Mouse (Mus musculus) erythroid progenitor cell, adult 5-6 weeks (primary cell): ENCODE measurements around the gene Ipcef1. TPM values are rescaled to one million over a fixed set of nuclear protein-coding genes. Genes with fewer than 3 reads are reported as not detected.
"Not testable (repeated sequence)": the region's sequence is repeated elsewhere in the genome, so short reads cannot be mapped to it uniquely, and the experiment has no call there.

Source experiments
- ATAC-seq: replicated peaks from 2 replicates; pipeline ENCODE4 v1.8.0; 2016; ENCODE audit warnings: moderate number of reproducible peaks, mild to moderate bottlenecking, moderate TSS enrichment, inconsistent platforms; ENCODE audit not compliant: poor library complexity, low FRiP score, severe bottlenecking
- total RNA-seq, 2 experiments: library from RNA; stranded (forward) in 1 of 2; stranded (reverse) in 1 of 2; fragments of 150-400 nt in 1 of 2; fragments of 186-747, 209-891 nt in 1 of 2; gene quantifications; 2 replicates each; pipeline versions ENCODE4 v1.2.3 to v1.2.4; 2015 to 2017; ENCODE audit warnings: low replicate concordance in 2 of 2

Gene Ipcef1
- total RNA-seq, 2 experiments from 2014 or later: 8.5 to 10.9 TPM

DNA sequence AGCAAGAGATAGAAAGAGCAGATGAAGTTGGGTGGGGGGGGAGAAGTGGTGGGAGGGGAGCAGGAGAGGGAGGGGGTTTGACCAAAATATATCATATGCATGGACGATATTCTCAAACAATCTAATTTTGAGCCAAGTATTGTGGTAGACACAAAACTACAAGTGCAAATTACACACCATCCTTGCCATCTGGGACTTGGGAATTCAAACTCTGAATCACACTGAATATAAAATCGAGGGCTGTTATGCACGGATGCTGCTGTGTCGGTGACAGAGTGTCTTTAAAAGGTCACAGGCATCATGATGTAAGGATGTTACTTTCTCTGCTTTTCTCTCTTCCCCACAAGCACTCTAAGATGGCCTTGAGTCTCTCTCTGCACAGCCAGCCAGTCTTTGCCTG, 152.2 kb downstream of the Ipcef1 start:
- no peak for ATAC-seq

DNA sequence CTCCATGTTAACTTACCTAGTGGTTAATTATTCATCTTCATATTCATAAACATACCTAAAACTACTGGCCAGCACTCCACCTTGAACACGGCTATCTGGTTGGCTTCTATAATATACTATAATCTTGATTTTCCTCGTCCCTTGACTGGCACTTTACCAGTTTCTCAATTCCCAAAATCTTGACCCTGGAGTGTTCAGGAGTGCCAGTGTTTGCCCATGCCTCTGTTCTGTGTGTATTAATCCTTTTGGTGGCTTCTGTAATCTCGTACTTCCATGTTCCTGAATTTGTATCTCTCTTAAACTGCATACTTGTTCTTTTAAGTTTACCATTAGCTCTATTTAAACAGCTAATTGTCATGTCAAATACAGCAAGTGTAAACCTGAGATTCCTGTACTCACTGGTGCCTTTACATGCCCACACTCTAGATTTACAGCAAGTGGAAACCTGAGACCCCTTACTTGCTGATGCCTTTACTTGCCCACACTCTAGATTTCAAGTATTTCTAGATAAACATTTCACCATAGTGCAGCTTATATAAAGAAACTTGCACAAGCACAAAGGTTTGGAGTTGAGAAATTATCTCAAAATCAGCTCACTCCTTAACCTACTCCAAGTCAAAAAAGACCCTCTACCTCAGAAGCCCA, 155.5 kb downstream of the Ipcef1 start:
- no peak for ATAC-seq

- no peak for ATAC-seq
These were observed 156.5 kb downstream of the Ipcef1 start for GRCm38 (mm10) chr10:6895796-6896195.

DNA sequence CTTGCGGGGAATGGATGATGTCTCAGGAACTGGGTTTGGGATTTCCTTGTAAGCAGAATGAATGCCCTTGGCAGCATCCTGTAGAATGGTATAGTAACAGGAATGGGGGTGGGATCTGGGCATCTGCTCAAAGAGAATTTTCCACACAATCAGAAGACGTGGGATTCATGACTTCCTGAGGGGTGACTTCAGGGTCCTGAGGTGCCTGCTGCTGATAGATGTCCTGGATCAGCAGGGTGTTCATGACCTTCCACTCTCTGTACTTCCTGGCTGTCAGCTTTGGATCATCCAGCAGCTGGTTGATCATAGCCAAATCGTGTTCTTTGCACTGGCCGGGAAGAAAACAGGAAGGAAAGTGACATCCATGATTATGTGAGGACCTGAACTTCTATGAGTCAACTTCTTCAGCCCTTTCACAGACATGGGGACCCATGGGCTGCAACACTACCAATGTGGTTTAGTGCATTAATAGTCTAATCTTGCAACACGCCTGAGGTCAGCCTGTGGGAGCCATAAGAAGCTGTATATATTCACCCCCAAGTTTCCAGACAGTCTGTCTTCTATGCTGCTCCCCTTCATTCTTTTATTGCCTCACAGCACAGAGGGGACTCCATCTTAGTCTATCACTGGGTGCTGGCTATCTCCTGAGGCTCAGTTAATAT, 161.8 kb downstream of the Ipcef1 start:
- ATAC-seq: no peak

GRCm38 (mm10) chr10:6889640-6890245, 162.5 kb downstream of the Ipcef1 start:
- no peak for ATAC-seq

DNA sequence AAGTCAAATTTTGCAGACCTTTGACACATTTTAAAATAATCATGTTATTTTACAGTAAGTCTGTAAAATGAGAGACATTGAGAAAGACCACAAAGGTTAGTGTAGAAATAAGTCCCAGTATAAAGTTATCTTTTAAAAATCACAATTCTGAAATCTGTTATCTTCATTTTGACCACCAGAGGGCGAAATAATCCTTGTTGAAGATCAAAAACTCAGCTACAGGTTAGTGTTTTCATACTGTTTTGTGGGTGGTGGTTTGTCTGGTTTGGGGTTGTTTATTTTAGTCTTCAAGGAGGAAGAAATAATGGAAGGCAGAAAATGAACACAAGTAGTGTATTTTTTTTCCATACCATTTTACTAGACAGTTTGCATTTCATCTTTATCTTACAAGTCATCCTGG, 166.8 kb downstream of the Ipcef1 start:
- ATAC-seq: no peak

DNA sequence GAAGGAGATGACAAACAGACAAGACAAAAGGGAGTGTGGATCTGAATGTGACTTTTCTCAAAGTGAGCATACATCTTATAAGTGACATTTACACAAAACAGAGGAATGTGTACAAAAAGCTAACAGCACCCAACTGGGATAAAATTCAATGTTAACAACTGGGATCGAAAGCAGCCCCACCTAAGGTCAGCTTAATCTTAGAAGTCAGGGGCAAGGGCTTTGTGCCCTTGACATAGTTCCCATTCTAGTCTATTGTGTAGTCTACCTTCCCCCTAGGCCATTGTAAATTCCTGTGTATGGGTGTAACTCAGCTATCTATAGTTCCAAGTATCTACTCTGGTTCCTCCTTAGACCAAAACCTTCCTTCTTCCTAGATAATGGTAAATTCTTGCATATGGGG, 170.2 kb downstream of the Ipcef1 start:
- not testable (repeated sequence) for ATAC-seq

DNA sequence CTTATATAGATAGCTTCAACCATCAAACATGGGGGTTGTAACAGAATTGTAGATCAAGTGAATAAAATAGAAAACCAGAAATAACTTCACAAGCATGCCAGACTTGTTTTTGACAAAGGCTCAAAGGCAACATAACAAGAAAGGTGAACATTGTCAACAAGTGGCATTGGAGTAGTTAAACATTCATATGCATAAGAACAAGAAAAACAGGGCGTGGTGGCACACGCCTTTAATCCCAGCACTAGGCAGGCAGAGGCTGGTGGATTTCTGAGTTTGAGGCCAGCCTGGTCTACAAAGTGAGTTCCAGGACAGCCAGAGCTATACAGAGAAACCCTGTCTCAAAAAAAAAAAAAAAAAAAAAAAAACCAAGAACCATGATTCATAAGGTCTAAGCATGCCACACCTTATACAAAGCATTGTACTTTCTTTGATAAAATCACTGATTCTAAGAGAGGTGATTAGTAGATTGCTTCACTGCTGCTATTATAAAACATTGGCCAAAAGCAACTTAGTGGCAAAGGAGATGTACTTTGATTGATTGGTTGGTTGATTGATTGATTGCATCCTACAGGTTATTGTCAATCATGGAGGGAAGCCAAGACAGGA, 173.9 kb downstream of the Ipcef1 start:
- ATAC-seq: no peak

GRCm38 (mm10) chr10:6873917-6874316, 178.4 kb downstream of the Ipcef1 start:
- no peak for ATAC-seq

- no peak for ATAC-seq
These were observed 180.7 kb downstream of the Ipcef1 start for GRCm38 (mm10) chr10:6871418-6872072.

DNA sequence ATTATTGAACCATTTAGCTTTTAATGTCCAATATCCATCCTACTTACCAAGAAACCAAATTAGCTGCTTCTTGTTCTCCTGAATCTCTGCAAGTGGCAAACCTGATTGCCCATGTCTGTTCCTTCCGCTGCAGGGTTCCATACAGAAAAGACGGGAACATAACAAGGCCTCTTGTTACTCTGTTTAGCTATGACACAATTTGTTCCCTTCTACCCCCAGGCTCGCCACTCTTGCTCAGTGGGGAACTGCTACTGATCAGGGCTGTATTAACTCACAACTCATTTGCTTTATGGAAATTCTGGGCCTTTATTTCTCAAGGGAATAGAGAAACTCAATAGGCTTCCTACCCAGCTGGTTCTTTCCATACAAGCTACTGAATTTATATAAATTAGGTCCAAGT, 196.5 kb downstream of the Ipcef1 start:
- ATAC-seq: no peak

- ATAC-seq: no peak
These were observed 203.4 kb downstream of the Ipcef1 start for GRCm38 (mm10) chr10:6848834-6849233.

DNA sequence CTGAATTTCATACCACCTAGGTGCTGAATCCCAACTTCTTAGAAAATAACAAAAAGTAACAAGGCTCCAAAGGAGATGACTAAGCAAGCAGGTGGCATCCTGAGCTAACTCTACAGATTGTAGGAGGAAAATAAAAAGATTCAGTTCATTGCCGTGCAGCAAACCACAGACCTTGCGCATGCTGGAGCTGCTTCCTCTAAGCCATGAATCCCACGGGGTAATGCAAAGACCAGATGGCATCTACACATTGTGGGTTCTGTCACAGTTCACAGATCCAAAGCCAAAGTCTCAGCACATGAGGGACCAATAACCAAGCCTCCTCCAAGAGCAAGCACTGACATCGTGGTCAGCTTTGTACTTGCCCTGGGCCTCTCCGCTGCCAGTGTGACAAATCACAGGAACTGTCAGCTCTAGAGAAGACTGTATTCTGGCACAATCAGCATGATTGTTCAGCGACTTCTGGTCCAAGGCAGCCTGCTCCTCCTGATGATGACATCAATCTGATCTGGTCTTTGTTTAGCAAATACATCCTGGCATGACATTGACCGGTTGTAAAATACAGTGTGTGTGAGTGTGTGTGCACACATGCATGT, 204.0 kb downstream of the Ipcef1 start:
- no peak for ATAC-seq

DNA sequence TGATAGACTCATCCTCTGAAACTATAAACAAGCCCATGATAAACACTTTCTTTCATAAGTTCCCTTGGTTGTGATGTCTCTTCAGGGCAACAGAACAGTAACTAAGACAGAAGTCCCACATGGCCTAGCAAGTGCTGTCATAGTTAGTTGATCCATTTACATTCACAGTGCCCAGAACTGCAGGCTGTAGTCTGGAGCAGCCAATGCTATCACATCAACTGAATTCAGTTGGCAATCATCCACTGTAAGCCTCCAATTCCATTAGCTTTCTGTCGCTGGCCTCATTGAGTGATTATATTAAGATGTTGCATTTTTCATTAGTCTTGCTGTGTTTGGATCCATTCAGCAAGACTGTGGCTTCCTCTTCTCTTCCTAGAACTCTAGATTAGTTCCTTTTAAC, 206.0 kb downstream of the Ipcef1 start:
- ATAC-seq: no peak

DNA sequence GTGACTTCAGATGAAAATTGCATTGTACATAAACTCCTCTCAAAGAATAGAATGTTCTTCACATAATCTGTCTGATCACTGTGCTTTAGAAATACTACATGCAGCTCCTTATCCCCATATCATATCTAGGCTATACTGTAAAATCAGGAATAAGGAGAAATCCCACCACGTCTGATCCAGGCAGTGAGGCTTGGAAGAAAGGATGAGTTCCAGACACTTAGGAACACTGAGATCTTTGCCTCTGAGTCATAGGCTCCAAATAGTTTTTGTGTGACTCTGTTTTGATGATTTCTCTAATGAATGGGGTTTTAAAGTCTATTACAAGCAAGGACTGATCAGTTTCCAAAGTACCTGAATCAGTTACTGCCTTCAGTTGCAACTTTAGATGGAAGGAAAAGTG, 210.1 kb downstream of the Ipcef1 start:
- ATAC-seq: no peak

Other genes starting within 250 kb of the Ipcef1 start
- 0.72 TPM in 1 of 2 replicates, not detected in the other for gene Cnksr3, start 159.8 kb upstream of the Ipcef1 start, total RNA-seq (2015; ENCODE audit: low replicate concordance)
- gene Cnksr3, start 159.8 kb upstream of the Ipcef1 start, total RNA-seq (2017; ENCODE audit: low replicate concordance): 1.0 TPM in 1 of 2 replicates, not detected in the other